Mouse (Mus musculus): ENCODE data around the gene Cryga.
"Not testable (repeated sequence)": the region's sequence is repeated elsewhere in the genome, so short reads cannot be mapped to it uniquely, and the experiment has no call there.

- not testable (repeated sequence) for TF ChIP-seq CTCF (IDR thresholded peaks at IDR 0.05; ENCODE audit: borderline replicate concordance, control insufficient read depth, extremely low read depth, insufficient read depth, low read length, poor library complexity); POLR2A (IDR thresholded peaks at IDR 0.05; ENCODE audit: control insufficient read depth, extremely low read depth, insufficient read depth, low read length, poor library complexity)
Observed at GRCm38 (mm10) chr1:65050952-65051351, 52.2 kb downstream of the Cryga start, which contains the start of gene Cryge.

Measured in thymus, adult 2 months (tissue).